Mouse (Mus musculus): ENCODE results near the gene Rusc2. TPM values are rescaled to one million over a fixed set of nuclear protein-coding genes. Genes with fewer than 3 reads are reported as not detected.

The Rusc2 gene
- polyA plus RNA-seq, 1 experiment = 0.03 TPM

DNA sequence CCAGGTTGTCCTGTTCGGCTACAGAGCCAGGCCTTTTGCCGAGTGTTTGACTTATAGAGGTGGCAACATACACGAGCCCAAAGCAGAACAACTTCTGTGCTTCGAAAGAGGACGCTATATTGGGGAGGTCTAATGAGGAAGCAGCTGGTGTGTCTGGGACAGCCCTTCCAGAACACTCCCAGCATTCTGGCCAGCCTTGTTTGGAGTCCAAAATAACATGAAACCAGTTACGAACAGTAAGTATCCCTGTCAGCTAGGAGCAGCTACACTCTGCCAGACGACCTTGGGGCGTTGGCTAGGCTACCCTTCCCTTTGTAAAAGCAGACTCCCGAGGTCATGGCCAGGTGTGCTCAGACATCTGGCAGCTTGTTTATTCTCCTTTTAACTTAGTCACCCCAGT is 20.4 kb downstream of the Rusc2 start:
- H3K27me3 ChIP-seq (ENCODE audit: control insufficient read depth) = peaks cover 19% of the 10 kb centered on the region
- no peaks in the 10 kb centered on the region for H3K9me3 ChIP-seq (ENCODE audit: control insufficient read depth, low read length)
- no peaks in the 10 kb centered on the region for H3K36me3 ChIP-seq (ENCODE audit: control insufficient read depth)
- TF ChIP-seq GATA1 (IDR thresholded peaks at IDR 0.05; ENCODE audit: low read length) (no peak), TAL1 (IDR thresholded peaks at IDR 0.05; ENCODE audit: low read length) (no peak)
- H3K4me1 ChIP-seq (ENCODE audit: control insufficient read depth) = no peaks in the 10 kb centered on the region
- no peak overlapping the region for H3K4me3 ChIP-seq (replicated peaks)

DNA sequence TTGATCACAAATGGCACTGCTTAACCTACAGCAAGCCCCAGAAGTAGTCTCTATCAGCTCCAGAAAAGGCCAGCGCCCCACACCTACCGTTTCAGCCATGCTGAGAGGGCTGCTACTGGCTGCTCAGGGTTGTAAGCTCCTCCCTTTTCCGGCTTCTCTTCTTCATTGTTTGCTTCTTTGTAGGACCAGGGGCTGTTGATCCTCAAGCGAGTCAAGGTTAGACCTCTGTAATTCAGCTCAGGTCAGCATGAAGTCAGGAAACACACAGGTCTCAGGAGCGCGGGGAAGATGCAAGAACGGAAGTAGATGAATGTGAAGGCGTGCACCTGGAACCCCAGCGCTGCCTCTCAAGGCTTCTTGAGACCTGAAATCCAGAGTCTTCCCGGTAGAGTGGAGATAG is 22.9 kb downstream of the Rusc2 start:
- Histone ChIP-seq H3K4me3 (replicated peaks) (no peak overlapping the region), H3K4me1 (ENCODE audit: control insufficient read depth) (no peaks in the 10 kb centered on the region), H3K36me3 (ENCODE audit: control insufficient read depth) (no peaks in the 10 kb centered on the region), H3K27me3 (ENCODE audit: control insufficient read depth) (peaks cover 26% of the 10 kb centered on the region), H3K9me3 (ENCODE audit: control insufficient read depth, low read length) (no peaks in the 10 kb centered on the region)
- no peak for TF ChIP-seq GATA1 (IDR thresholded peaks at IDR 0.05; ENCODE audit: low read length)
- no peak for TF ChIP-seq TAL1 (IDR thresholded peaks at IDR 0.05; ENCODE audit: low read length)

DNA sequence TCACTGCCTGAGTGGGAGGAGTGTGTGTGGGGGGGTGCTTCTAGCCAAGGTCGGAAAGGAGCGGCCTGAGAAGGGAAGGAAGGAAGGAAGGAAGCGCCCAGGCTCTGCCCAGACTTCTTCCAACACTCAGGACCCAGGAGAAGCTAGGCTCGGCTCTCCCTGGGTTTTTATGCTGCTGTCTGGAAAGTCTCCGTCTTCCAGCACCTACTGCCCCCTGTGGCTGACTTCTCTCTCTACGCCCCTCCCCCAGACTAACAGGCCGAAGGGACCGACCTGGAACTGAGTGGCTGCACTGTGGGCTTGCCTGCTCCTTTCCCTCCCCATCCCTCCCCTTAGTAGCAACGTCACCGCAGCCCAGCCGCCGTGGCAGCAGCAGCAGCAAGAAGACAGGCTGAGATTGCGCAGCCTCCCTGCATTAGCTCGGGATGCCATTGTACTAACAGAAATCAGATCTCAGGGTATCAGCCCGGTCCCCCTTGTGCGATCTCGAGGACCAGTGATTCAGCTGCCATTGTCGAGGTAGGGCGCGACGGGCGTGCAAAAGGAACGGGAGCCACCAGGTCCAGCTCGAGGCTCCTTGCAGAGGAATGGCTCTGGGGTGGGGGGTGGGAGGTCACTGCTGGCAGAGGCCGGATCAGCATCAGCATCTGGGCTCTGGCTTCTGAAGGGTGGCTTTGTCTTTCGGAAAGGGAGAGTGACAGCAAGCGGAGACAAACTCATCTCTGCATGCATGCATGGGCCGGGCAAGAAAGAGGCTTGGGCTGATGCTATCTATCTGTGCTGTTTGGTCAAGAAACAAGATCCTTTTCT is 24.6 kb downstream of the Rusc2 start:
- Histone ChIP-seq H3K4me1 (ENCODE audit: control insufficient read depth) (no peaks in the 10 kb centered on the region), H3K4me3 (replicated peaks) (no peak overlapping the region), H3K36me3 (ENCODE audit: control insufficient read depth) (no peaks in the 10 kb centered on the region), H3K9me3 (ENCODE audit: control insufficient read depth, low read length) (no peaks in the 10 kb centered on the region), H3K27me3 (ENCODE audit: control insufficient read depth) (peaks cover 26% of the 10 kb centered on the region)
- TF ChIP-seq TAL1 (IDR thresholded peaks at IDR 0.05; ENCODE audit: low read length) = no peak
- TF ChIP-seq GATA1 (IDR thresholded peaks at IDR 0.05; ENCODE audit: low read length) = no peak

DNA sequence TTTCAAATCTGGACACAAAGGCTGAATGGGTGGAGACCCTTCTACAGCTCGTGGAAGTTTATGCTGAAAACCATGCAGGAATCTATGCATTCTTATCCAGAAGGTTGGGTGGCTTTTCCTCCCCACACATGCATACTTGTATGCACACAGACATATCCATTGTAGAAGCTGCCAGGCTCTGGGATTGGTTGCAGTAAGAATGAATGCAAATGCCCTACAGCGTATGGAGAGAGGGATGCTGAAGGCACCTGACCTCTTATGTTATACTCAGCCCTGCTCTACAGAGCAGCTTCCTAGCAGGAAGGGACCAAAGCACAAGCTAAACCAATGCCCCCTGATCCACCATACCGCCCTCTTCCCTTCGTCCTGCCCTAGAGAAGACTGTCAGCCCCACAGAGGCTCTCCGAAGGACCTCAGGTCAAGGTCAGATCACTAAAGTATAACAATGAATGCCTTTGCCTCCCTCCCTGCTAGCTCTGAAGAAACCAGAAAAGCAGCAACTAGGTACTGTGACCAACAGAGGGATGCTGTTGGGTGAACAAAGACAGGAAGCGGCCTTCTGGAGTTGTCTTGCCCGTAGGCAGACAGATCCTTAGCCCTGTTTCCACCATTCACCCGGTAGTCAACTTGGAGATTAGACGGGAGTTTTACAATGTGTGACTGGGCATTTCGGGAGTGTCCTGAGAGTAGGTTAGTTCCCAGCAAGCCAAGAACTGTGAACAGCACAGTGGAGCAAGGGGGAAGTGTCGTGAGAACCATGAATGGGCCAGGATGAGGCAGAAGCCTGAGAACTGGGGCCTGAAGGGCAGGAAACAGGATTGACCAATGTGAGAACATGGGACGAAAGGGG is 25.5 kb downstream of the Rusc2 start:
- Histone ChIP-seq H3K27me3 (ENCODE audit: control insufficient read depth) (peaks cover 26% of the 10 kb centered on the region), H3K36me3 (ENCODE audit: control insufficient read depth) (no peaks in the 10 kb centered on the region), H3K9me3 (ENCODE audit: control insufficient read depth, low read length) (no peaks in the 10 kb centered on the region), H3K4me3 (replicated peaks) (no peak overlapping the region), H3K4me1 (ENCODE audit: control insufficient read depth) (no peaks in the 10 kb centered on the region)
- TF ChIP-seq TAL1 (IDR thresholded peaks at IDR 0.05; ENCODE audit: low read length) (no peak), GATA1 (IDR thresholded peaks at IDR 0.05; ENCODE audit: low read length) (no peak)

DNA sequence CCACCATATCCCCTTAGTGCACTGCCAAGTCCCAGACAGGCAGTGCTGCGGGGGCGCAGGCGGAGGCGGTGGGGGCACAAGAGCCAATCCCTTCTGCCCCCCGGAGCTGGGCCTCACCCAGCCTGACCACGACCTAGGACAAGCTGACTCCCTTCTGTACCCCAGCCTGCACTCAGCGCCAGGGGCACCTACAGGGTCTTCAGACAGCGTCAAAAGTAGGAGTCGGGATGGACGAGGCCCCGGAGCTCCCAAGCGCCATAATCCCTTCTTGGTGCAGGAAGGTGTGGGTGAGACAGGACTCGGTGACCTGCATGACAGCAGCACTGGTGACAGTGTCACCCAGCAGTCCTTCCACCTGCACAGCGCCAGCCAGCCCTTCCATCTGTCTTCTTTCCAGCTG is 33.0 kb downstream of the Rusc2 start:
- TF ChIP-seq TAL1 (IDR thresholded peaks at IDR 0.05; ENCODE audit: low read length) = no peak
- no peak for TF ChIP-seq GATA1 (IDR thresholded peaks at IDR 0.05; ENCODE audit: low read length)
- Histone ChIP-seq H3K9me3 (ENCODE audit: control insufficient read depth, low read length) (peaks cover 12% of the 10 kb centered on the region), H3K36me3 (ENCODE audit: control insufficient read depth) (no peaks in the 10 kb centered on the region), H3K4me3 (replicated peaks) (no peak overlapping the region), H3K27me3 (ENCODE audit: control insufficient read depth) (no peaks in the 10 kb centered on the region), H3K4me1 (ENCODE audit: control insufficient read depth) (no peaks in the 10 kb centered on the region)

DNA sequence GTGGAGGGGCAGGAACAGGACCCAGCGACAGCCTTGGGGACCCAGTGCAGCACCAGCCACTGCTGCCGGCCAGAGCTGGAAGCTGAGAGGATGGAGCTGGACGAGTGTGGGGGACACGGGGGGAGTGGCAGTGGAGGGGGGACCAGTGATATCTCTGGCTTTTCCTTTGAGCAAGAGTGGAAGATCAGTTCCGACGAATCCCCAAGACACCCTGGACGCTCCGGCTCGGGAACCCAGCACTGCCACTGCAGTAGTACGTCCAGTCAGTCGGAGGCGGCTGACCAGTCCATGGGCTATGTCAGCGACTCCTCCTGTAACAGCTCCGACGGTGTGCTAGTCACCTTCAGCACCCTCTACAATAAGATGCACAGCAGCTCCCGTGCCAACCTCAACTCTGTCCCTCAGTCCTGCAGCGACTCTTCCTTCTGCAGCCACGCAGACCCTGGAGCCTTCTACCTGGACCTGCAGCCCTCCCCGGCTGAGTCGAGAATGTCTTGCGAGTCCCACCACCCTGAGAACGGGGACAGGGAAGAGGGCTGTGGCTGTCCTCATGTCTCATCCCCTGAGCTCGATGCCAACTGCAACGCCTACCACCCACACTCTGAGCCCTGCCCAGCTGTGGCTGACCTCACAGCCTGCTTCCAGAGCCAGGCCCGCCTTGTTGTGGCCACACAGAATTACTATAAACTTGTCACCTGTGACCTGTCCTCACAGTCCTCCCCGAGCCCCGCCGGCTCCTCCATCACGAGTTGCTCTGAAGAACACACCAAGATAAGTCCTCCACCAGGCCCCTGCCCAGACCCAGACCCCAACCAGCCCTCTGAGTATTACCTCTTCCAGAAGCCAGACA is 33.7 kb downstream of the Rusc2 start:
- H3K4me1 ChIP-seq (ENCODE audit: control insufficient read depth) = peaks cover under 1% of the 10 kb centered on the region; the same call in 1 of the 2 replicates
- peaks cover 12% of the 10 kb centered on the region for H3K9me3 ChIP-seq (ENCODE audit: control insufficient read depth, low read length)
- TF ChIP-seq TAL1 (IDR thresholded peaks at IDR 0.05; ENCODE audit: low read length) (no peak), GATA1 (IDR thresholded peaks at IDR 0.05; ENCODE audit: low read length) (no peak)
- no peak overlapping the region for H3K4me3 ChIP-seq (replicated peaks)
- no peaks in the 10 kb centered on the region for H3K27me3 ChIP-seq (ENCODE audit: control insufficient read depth)
- H3K36me3 ChIP-seq (ENCODE audit: control insufficient read depth) = no peaks in the 10 kb centered on the region

DNA sequence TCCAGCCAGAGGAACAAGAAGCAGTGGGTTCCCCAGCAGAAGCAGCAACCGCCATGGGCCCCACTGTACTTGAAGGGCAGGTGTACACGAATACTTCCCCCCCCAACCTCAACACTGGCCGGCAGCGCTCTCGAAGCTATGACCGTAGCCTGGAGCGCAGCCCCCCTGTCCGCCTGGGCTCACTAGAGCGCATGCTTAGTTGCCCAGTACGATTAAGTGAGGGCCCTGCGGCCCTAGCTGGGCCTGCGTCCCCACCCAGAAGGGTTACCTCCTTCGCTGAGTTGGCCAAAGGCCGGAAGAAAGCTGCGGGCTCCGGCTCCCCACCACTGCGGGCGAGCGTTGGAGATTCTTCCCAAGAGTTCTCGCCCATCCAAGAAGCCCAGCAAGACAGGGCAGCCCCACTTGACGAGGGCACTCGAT is 34.3 kb downstream of the Rusc2 start:
- Histone ChIP-seq H3K27me3 (ENCODE audit: control insufficient read depth) (no peaks in the 10 kb centered on the region), H3K4me1 (ENCODE audit: control insufficient read depth) (peaks cover 2% of the 10 kb centered on the region; the same call in 1 of the 2 replicates), H3K4me3 (replicated peaks) (no peak overlapping the region), H3K36me3 (ENCODE audit: control insufficient read depth) (no peaks in the 10 kb centered on the region), H3K9me3 (ENCODE audit: control insufficient read depth, low read length) (peaks cover 12% of the 10 kb centered on the region)
- TF ChIP-seq GATA1 (IDR thresholded peaks at IDR 0.05; ENCODE audit: low read length) = no peak
- no peak for TF ChIP-seq TAL1 (IDR thresholded peaks at IDR 0.05; ENCODE audit: low read length)

DNA sequence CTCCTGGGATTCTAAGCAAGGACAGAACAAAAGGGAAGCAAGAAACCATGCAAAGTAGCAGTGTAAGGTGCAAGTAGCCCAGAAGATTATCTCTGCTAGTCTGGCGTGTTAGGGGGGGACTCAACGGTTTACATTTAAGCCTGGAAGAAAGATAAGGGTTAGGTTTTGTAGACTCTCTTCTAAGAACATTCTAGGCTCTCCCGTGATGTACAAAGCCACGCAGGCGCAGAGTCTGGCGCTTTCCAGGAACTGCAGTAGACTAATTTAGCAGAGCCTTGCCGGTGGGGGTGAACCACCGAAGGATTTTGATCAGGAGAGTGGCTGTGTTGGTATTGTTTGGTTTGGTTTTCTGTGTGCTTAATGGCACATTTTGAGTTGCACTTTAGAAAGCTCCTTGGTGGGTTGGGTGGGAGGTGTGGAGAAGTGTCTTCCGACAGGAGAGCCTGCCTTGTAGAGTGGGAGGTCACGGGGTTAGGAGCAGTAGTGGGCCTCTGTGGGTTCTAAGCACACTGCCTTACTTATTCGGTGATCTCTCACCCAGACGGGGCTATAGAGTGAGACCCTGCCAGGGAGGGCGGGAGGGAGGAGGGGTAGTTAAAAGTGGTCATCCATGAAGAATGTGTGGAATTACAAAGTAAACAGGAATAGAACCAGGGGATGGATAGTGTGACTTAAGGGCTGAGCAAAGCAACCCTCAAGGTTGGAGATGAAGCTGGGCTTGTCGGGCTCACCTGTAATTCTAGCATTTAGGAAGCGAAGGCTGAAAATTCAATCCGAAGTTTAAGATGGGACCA is 35.7 kb downstream of the Rusc2 start:
- H3K4me1 ChIP-seq (ENCODE audit: control insufficient read depth) = peaks cover 10% of the 10 kb centered on the region
- no peaks in the 10 kb centered on the region for H3K27me3 ChIP-seq (ENCODE audit: control insufficient read depth)
- peaks cover 12% of the 10 kb centered on the region for H3K9me3 ChIP-seq (ENCODE audit: control insufficient read depth, low read length)
- no peak overlapping the region for H3K4me3 ChIP-seq (replicated peaks)
- TF ChIP-seq GATA1 (IDR thresholded peaks at IDR 0.05; ENCODE audit: low read length) (no peak), TAL1 (IDR thresholded peaks at IDR 0.05; ENCODE audit: low read length) (no peak)
- H3K36me3 ChIP-seq (ENCODE audit: control insufficient read depth) = no peaks in the 10 kb centered on the region
